8 mouse cellular contexts compared by ENCODE assay signal in genomic region chr10:86166854-86167268, GRCm38 (mm10).
DNase-seq lines count a peak whose midpoint lies in the region; ATAC-seq and TF ChIP-seq lines count a peak whose summit lies in the region.

No protein-coding gene starts in this region.

- peak; percentile 74 for ATAC-seq in granulocyte monocyte progenitor cell, adult 5-6 weeks (replicated peaks; ENCODE audit: poor library complexity, severe bottlenecking)
- ATAC-seq in hindbrain, postnatal 0 days = peak; percentile 79; the same call in 1 of the 2 replicates
- no peak for ATAC-seq in midbrain, embryonic 11.5 days (ENCODE audit: low FRiP score)

- no peaks in the 10 kb centered on the region for H3K9me3 ChIP-seq in hindbrain, postnatal 0 days (ENCODE audit: low read length)
- no peaks in the 10 kb centered on the region for H3K9me3 ChIP-seq in midbrain, embryonic 11.5 days (ENCODE audit: control insufficient read depth, low read length)

- peak overlapping the region; percentile 35 for H3K27ac ChIP-seq in kidney, adult 2 months (ENCODE audit: insufficient read depth, low read depth, low read length)
- H3K27ac ChIP-seq in hindbrain, postnatal 0 days = peak overlapping the region; percentile 49; the same call in 1 of the 2 replicates
- H3K27ac ChIP-seq in midbrain, embryonic 11.5 days (ENCODE audit: low read depth, low read length) = peak overlapping the region; percentile 21; the same call in 1 of the 2 replicates

- DNase-seq in kidney, adult 2 months = peak; percentile 22
- no peak for DNase-seq in kidney, adult 8-10 months
- DNase-seq in brain, embryonic 14.5 days (ENCODE audit: low read depth) = peak; percentile 61
- peak; percentile 25 for DNase-seq in hindbrain, postnatal 0 days (ENCODE audit: low spot score)
- peak; percentile 88 for DNase-seq in midbrain, embryonic 11.5 days (ENCODE audit: low spot score, missing footprints)
- no peak for DNase-seq in left cerebral cortex, adult 9 months (ENCODE audit: low spot score in 2 of 2)
- DNase-seq in frontal cortex, adult 2 months (ENCODE audit: extremely low spot score in 1 of 2, low spot score in 1 of 2) = no peak

- H3K27me3 ChIP-seq in kidney, adult 2 months (replicated peaks; ENCODE audit: control insufficient read depth, insufficient read depth, low read length) = no peaks in the 10 kb centered on the region
- no peaks in the 10 kb centered on the region for H3K27me3 ChIP-seq in hindbrain, postnatal 0 days (ENCODE audit: insufficient read depth, low read length)
- H3K27me3 ChIP-seq in midbrain, embryonic 11.5 days (ENCODE audit: control insufficient read depth, insufficient read depth, low read length) = no peaks in the 10 kb centered on the region

- no peak for TF ChIP-seq CTCF in kidney, adult 2 months (conservative IDR thresholded peaks at IDR 0.05; ENCODE audit: insufficient read depth, insufficient read length, low read depth, low read length)
- TF ChIP-seq CTCF in brain, embryonic 14.5 days (IDR thresholded peaks at IDR 0.05; ENCODE audit: borderline replicate concordance, extremely low read depth, insufficient read depth, insufficient read length) = no peak
- 0 out of 2 replicates have a peak, but pooled peaks have one; percentile 5 for TF ChIP-seq CTCF in hindbrain, postnatal 0 days (IDR thresholded peaks at IDR 0.05; ENCODE audit: low read depth)

- H3K4me2 ChIP-seq in hindbrain, postnatal 0 days (ENCODE audit: low read depth, low read length) = no peak overlapping the region
- H3K4me2 ChIP-seq in midbrain, embryonic 11.5 days = no peak overlapping the region

- WGBS in kidney, adult 2 months = 34% methylated on average over 4 of the region's 4 CpGs
- WGBS in hindbrain, postnatal 0 days = 10% methylated on average over 4 of the region's 4 CpGs
- WGBS in midbrain, embryonic 11.5 days = 6% methylated on average over 4 of the region's 4 CpGs

- H3K9ac ChIP-seq in hindbrain, postnatal 0 days (replicated peaks; ENCODE audit: low read length) = no peak overlapping the region
- no peak overlapping the region for H3K9ac ChIP-seq in midbrain, embryonic 11.5 days (ENCODE audit: low read length)

- H3K4me3 ChIP-seq in kidney, adult 2 months (ENCODE audit: insufficient read depth, low read depth, low read length) = no peak overlapping the region
- H3K4me3 ChIP-seq in hindbrain, postnatal 0 days (ENCODE audit: low read length) = no peak overlapping the region
- no peak overlapping the region for H3K4me3 ChIP-seq in midbrain, embryonic 11.5 days (ENCODE audit: low read depth, low read length)

- peaks cover 6% of the 10 kb centered on the region for H3K4me1 ChIP-seq in kidney, adult 2 months (ENCODE audit: control insufficient read depth, insufficient read depth, low read length)
- H3K4me1 ChIP-seq in hindbrain, postnatal 0 days (ENCODE audit: insufficient read depth, low read length) = no peaks in the 10 kb centered on the region
- H3K4me1 ChIP-seq in midbrain, embryonic 11.5 days (ENCODE audit: control insufficient read depth, insufficient read depth, low read length) = peaks cover 8% of the 10 kb centered on the region; the same call in 1 of the 2 replicates

- TF ChIP-seq POLR2A in kidney, adult 2 months (IDR thresholded peaks at IDR 0.05; ENCODE audit: low read depth, low read length) = no peak
- TF ChIP-seq POLR2A in brain, embryonic 14.5 days (IDR thresholded peaks at IDR 0.05; ENCODE audit: borderline replicate concordance, extremely low read depth, insufficient read depth, insufficient read length, poor library complexity, severe bottlenecking) = no peak

- no peaks in the 10 kb centered on the region for H3K36me3 ChIP-seq in kidney, adult 2 months (ENCODE audit: control insufficient read depth, insufficient read depth, low read length)
- no peaks in the 10 kb centered on the region for H3K36me3 ChIP-seq in hindbrain, postnatal 0 days (ENCODE audit: insufficient read depth, low read length)
- no peaks in the 10 kb centered on the region for H3K36me3 ChIP-seq in midbrain, embryonic 11.5 days (ENCODE audit: control insufficient read depth, insufficient read depth, low read length)

Comparison
In these comparisons a context has a peak if more than half of its experiments do, and no peak if none do; other contexts are left out.
1. DNase-seq: peak in kidney, adult 2 months (single experiment), brain, embryonic 14.5 days (single experiment), hindbrain, postnatal 0 days (single experiment) and midbrain, embryonic 11.5 days (single experiment); none in kidney, adult 8-10 months (0 of 2), left cerebral cortex, adult 9 months (0 of 2) and frontal cortex, adult 2 months (0 of 2).
2. Peak in every context shown above with its lines, with median percentiles within 50 percentile points of each other: H3K27ac ChIP-seq.